Mouse (Mus musculus): Measurements from ENCODE around the gene Teddm1b. TPM values are rescaled to one million over a fixed set of nuclear protein-coding genes. Genes with fewer than 3 reads are reported as not detected.
"Not testable (repeated sequence)": the region's sequence is repeated elsewhere in the genome, so short reads cannot be mapped to it uniquely, and the experiment has no call there.

Gene Teddm1b
- 0.26 and 0.41 TPM in 2 replicates for polyA plus RNA-seq (2015; fragmentation: Nextera tagmentation; extraction: Ambion mirVana)

DNA sequence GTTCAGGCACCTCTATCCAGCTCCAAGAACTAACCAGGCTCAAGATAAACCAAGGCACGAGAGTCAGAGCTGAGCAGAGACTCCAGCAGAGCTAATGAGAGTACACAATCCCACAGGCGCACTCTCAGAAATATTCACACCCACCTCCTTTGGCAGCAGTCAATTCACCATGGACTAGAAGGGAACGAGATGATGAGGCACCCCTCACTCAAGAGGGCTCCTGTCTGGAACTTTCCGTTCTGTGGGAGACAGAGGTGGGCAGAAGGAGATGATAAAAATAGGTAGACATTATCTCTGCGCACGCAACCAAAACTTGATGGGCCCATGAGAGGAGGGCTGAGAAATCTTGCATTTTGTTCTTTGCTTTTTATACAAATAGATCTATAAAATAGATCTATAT is at the start of gene Teddm1b:
TSS of gene Teddm1b (plus strand) at position 301 of the 400 bp plus-strand sequence.
- no peaks in the 10 kb centered on the region for H3K4me1 ChIP-seq (ENCODE audit: control insufficient read depth, insufficient read depth, low read depth, low read length)
- H3K27ac ChIP-seq (ENCODE audit: low read depth, low read length) = no peak within 1 kb of the TSS
- no peaks in the 10 kb centered on the region for H3K9me3 ChIP-seq (ENCODE audit: control insufficient read depth, low read length)
- no peak within 1 kb of the TSS for H3K9ac ChIP-seq (ENCODE audit: low read depth, low read length)
- H3K4me3 ChIP-seq (ENCODE audit: low read length) = no peak within 1 kb of the TSS
- no peaks in the 10 kb centered on the region for H3K36me3 ChIP-seq (ENCODE audit: control insufficient read depth, insufficient read depth, low read length)
- H3K27me3 ChIP-seq (replicated peaks; ENCODE audit: control insufficient read depth, insufficient read depth, low read length) = no peaks in the 10 kb centered on the region
- H3K4me2 ChIP-seq (ENCODE audit: low read length) = no peak within 1 kb of the TSS
- no peak for ATAC-seq
- 89% methylated on average over 6 of the region's 6 CpGs for WGBS

DNA sequence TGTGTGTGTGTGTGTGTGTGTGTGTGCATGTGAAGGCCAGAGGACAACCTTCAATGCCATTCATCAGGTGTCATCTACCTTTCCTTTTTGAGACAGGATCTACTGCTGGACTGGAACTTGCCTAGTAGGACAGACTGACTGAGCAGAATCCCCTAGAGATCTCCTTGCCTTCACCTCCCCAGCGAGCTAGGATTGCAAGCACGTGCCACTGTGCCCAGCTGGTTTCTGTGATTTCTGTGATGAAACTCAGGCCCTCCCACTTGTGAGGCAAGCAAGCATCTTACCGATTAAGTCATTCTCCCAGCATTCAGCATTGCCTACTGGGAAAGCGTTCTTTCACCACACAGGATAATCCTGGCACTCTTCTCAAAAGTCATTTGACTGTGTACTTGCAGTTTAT is 43.4 kb upstream of the Teddm1b start:
- ATAC-seq = no peak
- Histone ChIP-seq H3K36me3 (ENCODE audit: control insufficient read depth, insufficient read depth, low read length) (no peaks in the 10 kb centered on the region), H3K4me1 (ENCODE audit: control insufficient read depth, insufficient read depth, low read depth, low read length) (no peaks in the 10 kb centered on the region), H3K4me2 (ENCODE audit: low read length) (no peak overlapping the region), H3K27me3 (replicated peaks; ENCODE audit: control insufficient read depth, insufficient read depth, low read length) (no peaks in the 10 kb centered on the region), H3K27ac (ENCODE audit: low read depth, low read length) (no peak overlapping the region), H3K9me3 (ENCODE audit: control insufficient read depth, low read length) (no peaks in the 10 kb centered on the region), H3K4me3 (ENCODE audit: low read length) (no peak overlapping the region), H3K9ac (ENCODE audit: low read depth, low read length) (no peak overlapping the region)
- 78% methylated on average over 4 of the region's 4 CpGs for WGBS

DNA sequence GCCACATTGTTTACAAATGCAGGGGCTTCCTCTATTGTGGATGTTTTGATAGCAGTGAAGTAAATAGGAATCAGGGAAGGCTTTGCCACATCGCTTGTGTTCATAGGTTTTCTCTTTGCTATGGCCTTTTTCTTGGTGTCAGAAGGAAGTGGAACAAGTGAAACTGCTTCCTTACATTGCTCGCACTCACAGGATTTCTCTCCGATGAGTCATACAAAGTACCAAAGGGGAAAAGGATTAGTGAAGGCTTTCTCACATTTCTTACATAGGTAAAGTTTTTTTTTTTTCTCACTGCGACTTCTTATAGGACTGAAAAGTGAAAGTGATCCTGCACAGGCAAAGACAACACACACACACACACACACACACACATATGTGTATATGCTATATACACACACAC is 38.1 kb upstream of the Teddm1b start:
- Histone ChIP-seq H3K27me3 (replicated peaks; ENCODE audit: control insufficient read depth, insufficient read depth, low read length) (no peaks in the 10 kb centered on the region), H3K4me3 (ENCODE audit: low read length) (no peak overlapping the region), H3K9ac (ENCODE audit: low read depth, low read length) (no peak overlapping the region), H3K4me1 (ENCODE audit: control insufficient read depth, insufficient read depth, low read depth, low read length) (no peaks in the 10 kb centered on the region), H3K36me3 (ENCODE audit: control insufficient read depth, insufficient read depth, low read length) (no peaks in the 10 kb centered on the region), H3K9me3 (ENCODE audit: control insufficient read depth, low read length) (no peaks in the 10 kb centered on the region), H3K4me2 (ENCODE audit: low read length) (no peak overlapping the region), H3K27ac (ENCODE audit: low read depth, low read length) (no peak overlapping the region)
- ATAC-seq = no peak
- WGBS = 88% methylated on average over 4 of the region's 4 CpGs

DNA sequence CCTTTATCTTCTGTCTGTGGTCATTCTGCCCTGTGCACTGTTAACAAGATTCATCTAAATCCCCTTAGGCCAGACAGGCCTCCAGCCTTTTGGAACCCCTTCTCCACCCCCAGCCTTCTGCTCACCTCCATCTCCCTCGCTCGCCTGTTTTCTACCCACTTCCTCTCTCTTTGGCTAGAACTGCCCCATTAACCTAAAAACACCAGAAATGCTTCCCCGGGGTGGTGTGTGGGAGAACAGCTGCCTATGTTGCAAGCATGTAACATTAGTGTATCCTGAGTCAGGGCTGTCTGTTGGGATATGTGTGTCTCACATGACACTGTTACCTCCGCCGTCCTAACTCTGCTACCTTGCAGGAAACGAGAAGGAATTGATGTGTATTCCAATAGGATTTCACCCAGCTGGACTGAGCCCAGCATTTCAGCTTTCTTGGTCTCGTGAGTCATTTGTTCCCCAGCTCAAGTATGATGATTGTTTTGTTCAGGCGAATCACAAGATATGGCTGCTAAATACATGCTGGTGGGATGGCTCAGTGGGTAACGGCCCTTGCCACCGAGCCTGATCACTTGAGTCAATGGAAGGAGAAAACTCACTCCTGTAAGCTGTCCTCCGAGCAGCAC is 31.9 kb upstream of the Teddm1b start:
- ATAC-seq = no peak
- WGBS = 82% methylated on average over 11 of the region's 11 CpGs
- Histone ChIP-seq H3K9ac (ENCODE audit: low read depth, low read length) (no peak overlapping the region), H3K36me3 (ENCODE audit: control insufficient read depth, insufficient read depth, low read length) (no peaks in the 10 kb centered on the region), H3K4me2 (ENCODE audit: low read length) (no peak overlapping the region), H3K27ac (ENCODE audit: low read depth, low read length) (no peak overlapping the region), H3K4me1 (ENCODE audit: control insufficient read depth, insufficient read depth, low read depth, low read length) (no peaks in the 10 kb centered on the region), H3K27me3 (replicated peaks; ENCODE audit: control insufficient read depth, insufficient read depth, low read length) (no peaks in the 10 kb centered on the region), H3K4me3 (ENCODE audit: low read length) (no peak overlapping the region), H3K9me3 (ENCODE audit: control insufficient read depth, low read length) (no peaks in the 10 kb centered on the region)

DNA sequence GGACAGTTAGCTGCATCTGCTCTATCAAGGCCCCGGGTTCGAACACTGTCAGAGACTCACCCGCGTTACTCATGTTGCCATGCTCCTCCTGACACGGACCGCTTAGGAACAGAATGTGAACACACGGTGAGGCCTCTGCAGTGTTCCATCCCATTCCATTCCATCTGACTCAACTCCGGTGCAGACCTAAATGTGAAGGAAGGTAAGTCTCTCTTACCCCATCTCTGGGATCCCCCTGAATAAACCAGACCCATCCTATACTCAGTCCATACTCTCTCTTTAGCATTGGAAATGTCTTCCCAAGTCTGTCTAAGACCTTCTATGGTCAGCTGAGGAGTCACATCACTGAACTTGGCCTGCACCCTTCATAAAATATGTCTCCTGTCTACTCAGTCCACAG is 30.1 kb upstream of the Teddm1b start, which contains the start of gene Rgsl1:
TSS of gene Rgsl1 (minus strand) at position 101 of the 400 bp plus-strand sequence.
- no peak within 1 kb of the TSS for H3K4me3 ChIP-seq (ENCODE audit: low read length)
- H3K36me3 ChIP-seq (ENCODE audit: control insufficient read depth, insufficient read depth, low read length) = no peaks in the 10 kb centered on the region
- no peak for ATAC-seq
- H3K27me3 ChIP-seq (replicated peaks; ENCODE audit: control insufficient read depth, insufficient read depth, low read length) = no peaks in the 10 kb centered on the region
- no peaks in the 10 kb centered on the region for H3K9me3 ChIP-seq (ENCODE audit: control insufficient read depth, low read length)
- H3K27ac ChIP-seq (ENCODE audit: low read depth, low read length) = no peak within 1 kb of the TSS
- 98% methylated on average over 8 of the region's 8 CpGs for WGBS
- no peak within 1 kb of the TSS for H3K4me2 ChIP-seq (ENCODE audit: low read length)
- no peak within 1 kb of the TSS for H3K9ac ChIP-seq (ENCODE audit: low read depth, low read length)
- H3K4me1 ChIP-seq (ENCODE audit: control insufficient read depth, insufficient read depth, low read depth, low read length) = no peaks in the 10 kb centered on the region

DNA sequence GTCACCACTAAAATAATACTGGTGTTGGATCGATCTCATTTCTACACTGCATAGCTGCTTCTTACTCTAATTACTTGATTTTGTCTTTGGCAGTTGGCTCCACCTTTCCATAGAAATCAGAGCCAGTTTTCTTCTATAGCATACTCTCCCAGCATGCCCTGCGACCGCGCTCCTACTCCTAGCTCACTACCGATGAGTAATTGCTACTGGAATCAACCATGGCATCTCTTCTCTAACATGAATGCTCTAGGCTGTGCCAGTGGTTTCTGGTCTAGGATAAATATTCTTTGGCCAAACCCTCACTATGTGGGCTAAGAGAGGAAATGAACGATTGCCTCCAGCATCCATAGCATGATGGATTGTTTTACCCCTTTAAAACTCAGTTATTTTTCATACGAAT is 27.7 kb upstream of the Teddm1b start:
- no peaks in the 10 kb centered on the region for H3K9me3 ChIP-seq (ENCODE audit: control insufficient read depth, low read length)
- no peaks in the 10 kb centered on the region for H3K27me3 ChIP-seq (replicated peaks; ENCODE audit: control insufficient read depth, insufficient read depth, low read length)
- H3K4me2 ChIP-seq (ENCODE audit: low read length) = no peak overlapping the region
- ATAC-seq = peak; percentile 75
- no peak overlapping the region for H3K27ac ChIP-seq (ENCODE audit: low read depth, low read length)
- H3K4me3 ChIP-seq (ENCODE audit: low read length) = no peak overlapping the region
- WGBS = 84% methylated on average over 7 of the region's 7 CpGs
- no peak overlapping the region for H3K9ac ChIP-seq (ENCODE audit: low read depth, low read length)
- no peaks in the 10 kb centered on the region for H3K4me1 ChIP-seq (ENCODE audit: control insufficient read depth, insufficient read depth, low read depth, low read length)
- H3K36me3 ChIP-seq (ENCODE audit: control insufficient read depth, insufficient read depth, low read length) = no peaks in the 10 kb centered on the region

DNA sequence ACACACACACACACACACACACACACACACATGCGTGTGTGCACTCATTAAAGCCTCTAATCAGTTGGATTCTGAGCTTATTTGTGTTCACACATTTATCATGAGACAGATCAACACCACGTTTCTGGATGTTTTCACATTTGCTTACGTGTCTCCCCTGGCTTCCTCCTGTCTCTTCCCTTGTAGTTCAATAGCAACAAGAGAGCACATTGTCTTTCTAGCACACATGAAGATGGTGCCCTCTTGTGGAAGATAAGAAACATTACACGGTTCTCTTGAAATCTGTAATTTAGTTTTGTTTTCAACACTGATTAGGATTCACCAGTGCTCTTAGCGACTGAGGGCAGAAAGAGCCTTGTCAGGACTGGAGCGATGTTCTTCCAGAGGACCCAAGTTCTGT is 27.3 kb upstream of the Teddm1b start:
- H3K9ac ChIP-seq (ENCODE audit: low read depth, low read length) = no peak overlapping the region
- H3K4me3 ChIP-seq (ENCODE audit: low read length) = no peak overlapping the region
- peak; percentile 74; the same call in 1 of the 2 replicates for ATAC-seq
- no peak overlapping the region for H3K27ac ChIP-seq (ENCODE audit: low read depth, low read length)
- no peaks in the 10 kb centered on the region for H3K27me3 ChIP-seq (replicated peaks; ENCODE audit: control insufficient read depth, insufficient read depth, low read length)
- H3K9me3 ChIP-seq (ENCODE audit: control insufficient read depth, low read length) = no peaks in the 10 kb centered on the region
- H3K4me1 ChIP-seq (ENCODE audit: control insufficient read depth, insufficient read depth, low read depth, low read length) = no peaks in the 10 kb centered on the region
- H3K36me3 ChIP-seq (ENCODE audit: control insufficient read depth, insufficient read depth, low read length) = no peaks in the 10 kb centered on the region
- no peak overlapping the region for H3K4me2 ChIP-seq (ENCODE audit: low read length)
- WGBS = 22% methylated on average over 6 of the region's 6 CpGs

DNA sequence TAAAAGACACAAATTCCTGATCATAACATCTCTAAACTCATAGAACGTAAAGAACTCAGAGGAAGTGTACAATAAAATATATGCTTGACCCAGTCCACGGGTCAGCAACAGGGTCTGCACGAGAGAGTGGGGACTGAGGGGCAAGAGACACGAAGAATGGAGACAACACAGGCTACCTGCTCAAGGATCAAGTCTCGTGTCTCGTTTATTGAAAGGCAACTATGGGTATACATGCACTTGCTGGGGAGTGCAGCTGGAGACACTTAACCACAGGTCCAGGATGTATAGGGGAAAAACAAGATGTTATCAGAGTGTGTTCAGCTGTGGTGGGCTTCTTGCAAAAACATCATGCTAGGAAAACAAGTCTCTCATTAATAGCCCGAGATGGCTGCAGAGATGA is 21.4 kb upstream of the Teddm1b start:
- ATAC-seq; H3K4me3 ChIP-seq (ENCODE audit: low read length); H3K9ac ChIP-seq (ENCODE audit: low read depth, low read length); H3K4me2 ChIP-seq (ENCODE audit: low read length); H3K36me3 ChIP-seq (ENCODE audit: control insufficient read depth, insufficient read depth, low read length); H3K9me3 ChIP-seq (ENCODE audit: control insufficient read depth, low read length); H3K4me1 ChIP-seq (ENCODE audit: control insufficient read depth, insufficient read depth, low read depth, low read length); H3K27ac ChIP-seq (ENCODE audit: low read depth, low read length); H3K27me3 ChIP-seq (replicated peaks; ENCODE audit: control insufficient read depth, insufficient read depth, low read length): not testable (repeated sequence)
- WGBS = 89% methylated on average over 7 of the region's 7 CpGs

DNA sequence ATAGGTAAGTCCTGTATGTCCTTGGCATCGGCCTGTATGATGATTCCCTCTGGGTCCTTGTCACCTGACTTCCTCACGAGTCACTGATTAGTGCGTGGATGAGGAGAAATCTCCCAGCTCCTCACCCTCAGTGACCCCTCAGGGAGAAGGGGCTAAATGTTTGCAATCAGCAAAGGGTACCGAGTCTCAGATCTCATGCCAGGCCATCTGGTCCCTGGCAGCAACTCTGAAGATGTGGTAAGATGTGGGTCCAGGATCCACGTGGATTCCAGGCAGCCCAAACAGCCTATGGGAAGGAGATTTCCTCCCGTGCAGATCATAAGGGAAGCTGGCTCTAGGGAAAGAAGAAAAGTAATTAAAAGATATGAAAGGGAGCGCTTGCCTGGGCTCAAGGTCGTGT is 18.2 kb upstream of the Teddm1b start:
- Histone ChIP-seq H3K27ac (ENCODE audit: low read depth, low read length) (no peak overlapping the region), H3K4me1 (ENCODE audit: control insufficient read depth, insufficient read depth, low read depth, low read length) (no peaks in the 10 kb centered on the region), H3K4me2 (ENCODE audit: low read length) (no peak overlapping the region), H3K9ac (ENCODE audit: low read depth, low read length) (no peak overlapping the region), H3K36me3 (ENCODE audit: control insufficient read depth, insufficient read depth, low read length) (no peaks in the 10 kb centered on the region), H3K27me3 (replicated peaks; ENCODE audit: control insufficient read depth, insufficient read depth, low read length) (no peaks in the 10 kb centered on the region), H3K4me3 (ENCODE audit: low read length) (no peak overlapping the region), H3K9me3 (ENCODE audit: control insufficient read depth, low read length) (no peaks in the 10 kb centered on the region)
- WGBS = 75% methylated on average over 8 of the region's 8 CpGs
- ATAC-seq = no peak

DNA sequence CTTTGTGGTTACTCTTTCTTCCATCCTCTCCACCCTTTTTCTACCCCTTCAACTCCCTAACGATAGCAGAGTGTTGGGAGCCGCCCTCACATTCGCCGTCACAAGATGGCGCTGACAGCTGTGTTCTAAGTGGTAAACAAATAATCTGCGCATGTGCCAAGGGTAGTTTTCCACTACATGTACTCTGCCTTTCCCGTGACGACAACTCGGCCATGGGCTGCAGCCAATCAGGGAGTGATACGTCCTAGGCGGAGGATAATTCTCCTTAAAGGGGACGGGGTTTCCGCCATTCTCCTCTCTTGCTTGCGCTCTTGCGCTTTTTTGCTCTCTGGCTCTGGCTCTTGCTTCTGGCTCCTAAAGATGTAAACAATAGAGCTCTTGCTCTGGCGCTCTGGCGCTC is 6.2 kb downstream of the Teddm1b start:
- H3K4me2 ChIP-seq (ENCODE audit: low read length); H3K27ac ChIP-seq (ENCODE audit: low read depth, low read length); ATAC-seq; H3K9me3 ChIP-seq (ENCODE audit: control insufficient read depth, low read length); H3K4me1 ChIP-seq (ENCODE audit: control insufficient read depth, insufficient read depth, low read depth, low read length); H3K27me3 ChIP-seq (replicated peaks; ENCODE audit: control insufficient read depth, insufficient read depth, low read length); H3K9ac ChIP-seq (ENCODE audit: low read depth, low read length); H3K4me3 ChIP-seq (ENCODE audit: low read length); H3K36me3 ChIP-seq (ENCODE audit: control insufficient read depth, insufficient read depth, low read length): not testable (repeated sequence)
- WGBS = 96% methylated on average over 17 of the region's 17 CpGs

All from hindbrain, embryonic 16.5 days (tissue).